Mouse (Mus musculus) natural killer cell, adult 2 months (primary cell): ENCODE data around the gene Homer1.

Experiments used
- DNase-seq, 2 experiments: peaks; one replicate each; pipeline ENCODE4 v3.0.0; 2022; ENCODE audit warnings: low spot score in 2 of 2

Gene Homer1

GRCm38 (mm10) chr13:93299316-93299715 lies at the start of gene Homer1:
Homer1 (plus strand) TSS chr13:93299635.
- DNase-seq: no peak

DNA sequence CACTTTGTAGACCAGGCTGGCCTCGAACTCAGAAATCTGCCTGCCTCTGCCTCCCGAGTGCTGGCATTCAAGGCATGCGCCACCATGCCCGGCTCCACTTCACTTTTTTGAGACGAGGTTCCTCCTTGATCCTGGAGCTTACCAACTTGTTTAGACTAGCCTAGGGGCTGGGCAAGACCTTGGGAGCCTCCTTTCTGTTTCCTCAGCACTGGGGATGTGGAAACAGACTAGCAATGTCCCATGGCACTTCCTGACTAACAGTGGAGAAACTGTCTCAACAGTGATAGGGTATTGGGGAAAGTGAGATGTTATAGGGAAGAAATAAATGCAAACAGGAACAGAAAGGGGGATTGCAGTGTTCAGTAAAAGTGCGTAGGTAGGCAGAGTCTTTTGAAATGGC lies 47.7 kb upstream of the Homer1 start:
- no peak for DNase-seq

DNA sequence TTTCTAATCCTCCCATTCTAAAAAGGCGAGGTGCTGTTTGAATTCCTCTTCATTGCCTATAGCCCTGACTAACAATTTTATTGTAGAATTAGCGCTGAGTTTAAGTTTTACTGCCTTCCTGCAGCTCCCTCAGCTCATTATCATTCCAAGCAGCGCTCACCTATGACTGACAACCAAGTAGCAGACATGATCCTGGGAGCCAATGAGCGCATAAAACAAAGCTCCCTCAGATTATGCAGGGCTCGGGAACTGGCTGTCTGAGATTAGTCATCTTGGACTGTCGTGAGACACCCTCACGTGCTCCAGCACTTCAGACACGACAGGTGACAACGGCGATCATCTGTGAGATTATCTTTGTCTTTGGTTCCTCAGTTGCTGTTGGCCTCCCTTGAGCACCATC lies 47.3 kb upstream of the Homer1 start:
- no peak for DNase-seq

- DNase-seq: no peak
Observed at GRCm38 (mm10) chr13:93252941-93253340, 46.5 kb upstream of the Homer1 start.

DNA sequence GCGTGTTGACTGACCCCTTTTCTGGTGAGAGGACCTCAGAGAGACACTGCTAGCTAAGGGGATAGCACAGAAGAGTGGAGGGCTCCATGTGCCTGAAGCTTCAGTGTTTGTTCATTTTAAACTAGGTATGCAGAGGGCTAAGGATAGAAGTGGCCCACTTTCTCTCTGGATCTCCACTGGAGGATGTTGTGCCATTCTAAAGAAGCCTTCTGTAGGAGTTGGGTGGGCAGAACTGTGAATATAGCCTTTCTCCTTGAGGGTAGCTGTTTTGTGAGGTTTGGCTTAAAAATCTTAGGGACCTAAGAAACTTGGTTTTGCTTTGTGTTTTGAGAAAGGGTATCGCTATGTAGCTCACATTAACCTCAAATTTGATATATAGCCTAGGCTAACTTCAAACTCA lies 32.3 kb upstream of the Homer1 start:
- no peak for DNase-seq

DNA sequence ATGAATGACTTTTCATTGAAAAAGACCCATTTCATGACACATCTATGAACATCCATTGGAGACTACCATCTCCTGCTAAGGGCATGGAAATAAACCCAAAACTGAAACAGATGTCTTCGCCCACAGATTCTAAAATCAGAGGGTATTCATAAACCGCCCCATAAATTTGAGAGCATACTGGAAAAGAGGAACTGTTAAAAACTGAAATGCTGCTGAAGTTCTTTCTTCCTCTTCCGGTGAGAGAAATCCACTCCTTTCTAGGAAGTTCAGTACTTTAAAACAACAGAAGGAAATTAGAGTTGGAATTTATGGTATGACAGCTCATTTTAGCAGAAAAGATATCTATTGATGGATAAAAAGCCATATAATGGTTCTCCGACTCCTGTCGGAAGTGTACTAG lies 1.1 kb downstream of the Homer1 start:
- DNase-seq: no peak

GRCm38 (mm10) chr13:93301060-93301459 lies 1.6 kb downstream of the Homer1 start:
- DNase-seq: no peak

DNA sequence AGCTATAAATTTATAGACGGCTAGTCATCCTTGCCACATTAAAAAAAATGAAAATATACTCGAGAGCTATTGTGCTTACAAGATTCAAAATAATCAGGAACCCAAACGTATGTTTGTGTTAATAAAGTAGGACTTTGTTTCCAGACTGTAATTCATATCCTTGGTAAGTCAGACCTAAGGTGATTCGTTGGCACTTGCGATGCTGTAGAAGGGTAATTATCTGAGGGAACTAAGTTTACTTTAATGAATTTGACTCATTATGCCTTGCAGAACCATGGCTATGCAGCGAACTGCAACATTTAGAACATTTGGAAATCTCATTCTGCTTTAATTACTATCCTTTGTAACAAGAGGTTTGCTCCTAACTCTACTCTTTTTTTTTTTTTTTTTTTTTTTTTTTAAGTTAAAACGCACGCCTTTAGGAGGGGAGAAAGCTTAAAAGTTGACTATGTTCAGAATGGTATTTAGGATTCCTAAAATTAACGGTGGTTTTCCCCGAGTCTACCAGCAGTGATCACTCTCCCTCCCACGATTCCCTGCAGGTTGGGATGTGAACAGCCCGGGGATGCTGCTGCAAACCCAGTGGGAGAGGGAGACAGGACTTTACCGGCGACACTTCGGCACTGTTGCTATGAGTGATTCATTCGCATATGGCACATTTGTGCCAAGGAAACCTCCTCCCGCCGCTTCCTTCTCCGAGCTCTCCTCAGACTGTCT lies 3.6 kb downstream of the Homer1 start:
- no peak for DNase-seq

DNA sequence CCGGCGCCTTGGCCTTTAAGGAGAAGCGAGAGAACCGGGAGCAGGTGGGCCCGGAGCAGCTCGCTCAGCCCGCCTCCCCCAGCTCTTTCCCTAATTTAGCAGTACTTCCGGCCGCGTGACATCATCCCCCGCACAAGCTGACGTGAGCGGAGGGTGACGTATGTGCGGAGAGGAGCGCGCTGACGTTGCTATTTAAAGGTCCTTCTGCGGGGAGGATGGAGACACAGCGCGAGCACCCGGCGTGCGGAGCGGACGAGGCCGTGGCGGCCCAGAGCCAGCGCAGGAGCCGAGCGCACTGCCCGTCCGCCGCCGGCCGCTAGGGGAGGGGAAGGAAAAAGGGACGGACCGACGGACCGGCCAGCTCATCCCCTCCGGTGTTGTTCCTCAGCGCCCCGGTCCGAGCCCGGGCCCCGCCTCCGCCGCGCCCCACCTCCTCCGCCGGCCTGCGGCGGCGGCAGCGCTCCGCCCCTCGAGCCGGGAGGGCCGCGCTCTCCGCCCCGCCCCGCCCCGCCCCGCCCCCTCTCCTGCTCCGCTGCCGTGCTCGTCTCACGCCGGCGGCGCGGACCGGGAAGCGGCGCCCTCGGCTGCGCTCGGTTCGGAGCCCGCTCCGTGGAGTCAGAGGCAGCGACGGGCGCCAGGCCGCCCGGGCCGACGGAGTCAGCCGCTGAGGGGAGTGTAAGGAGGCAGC lies 4.3 kb downstream of the Homer1 start:
- DNase-seq: peak; percentile 95

GRCm38 (mm10) chr13:93304251-93305001 lies 5.0 kb downstream of the Homer1 start:
- no peak for DNase-seq

DNA sequence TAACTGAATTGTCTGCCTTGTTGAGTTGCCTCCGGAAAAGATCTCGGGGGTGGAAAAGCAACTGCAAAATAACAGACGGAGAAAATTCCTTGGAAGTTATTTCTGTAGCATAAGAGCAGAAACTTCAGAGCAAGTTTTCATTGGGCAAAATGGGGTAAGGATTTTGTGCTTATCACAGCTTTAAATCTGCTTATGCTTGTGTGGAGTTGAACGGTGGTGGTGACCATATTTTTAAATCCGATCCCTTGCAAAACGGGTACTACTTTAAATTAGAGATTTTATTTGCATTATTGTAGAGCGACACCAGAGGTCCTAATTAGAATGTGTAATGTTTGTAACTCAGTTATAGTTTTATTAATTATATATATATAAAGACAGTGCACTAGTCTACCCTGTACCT lies 5.7 kb downstream of the Homer1 start:
- DNase-seq: no peak

- no peak for DNase-seq
Observed at GRCm38 (mm10) chr13:93305636-93306035, 6.2 kb downstream of the Homer1 start.

DNA sequence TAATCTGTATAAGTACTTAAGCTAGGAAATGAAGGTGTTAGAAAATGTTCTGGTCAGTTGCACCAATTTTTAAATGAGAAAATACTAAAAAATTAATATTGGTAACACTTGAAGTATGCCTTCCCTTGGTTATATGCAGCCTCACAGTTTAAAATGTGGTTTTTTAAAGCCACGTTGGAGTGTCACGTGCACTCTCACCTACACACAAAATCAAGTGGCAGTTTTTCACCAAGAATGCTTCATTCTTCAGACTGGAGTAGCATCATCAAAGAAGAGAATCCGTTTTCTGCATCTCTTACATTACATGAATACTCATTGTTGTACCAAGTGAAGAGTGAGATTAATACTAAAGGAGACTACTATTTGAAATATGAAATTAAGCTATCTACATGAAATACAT lies 7.1 kb downstream of the Homer1 start:
- DNase-seq: no peak

GRCm38 (mm10) chr13:93307700-93308099 lies 8.3 kb downstream of the Homer1 start:
- DNase-seq: no peak

- DNase-seq: no peak
Observed at GRCm38 (mm10) chr13:93309295-93309694, 9.9 kb downstream of the Homer1 start.

DNA sequence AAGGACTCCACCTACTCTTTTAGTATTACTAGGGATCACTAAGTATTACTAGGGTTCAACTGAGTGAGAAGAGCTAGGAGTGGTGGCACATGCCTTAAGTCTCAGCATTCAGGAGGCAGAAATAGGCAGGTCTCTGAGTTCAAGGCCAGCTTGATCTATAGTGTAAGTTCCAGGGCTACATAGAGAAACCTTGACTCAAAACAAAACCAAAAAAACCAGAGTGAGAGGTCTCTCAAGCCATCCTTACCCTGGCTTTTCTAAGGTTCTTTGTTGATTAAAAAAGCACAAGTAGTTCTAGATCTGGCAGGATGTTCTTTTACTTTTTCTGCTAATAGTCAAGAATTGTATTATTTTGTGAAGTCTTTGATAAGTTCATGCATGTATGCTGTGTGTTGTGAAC lies 13.1 kb downstream of the Homer1 start:
- no peak for DNase-seq

DNA sequence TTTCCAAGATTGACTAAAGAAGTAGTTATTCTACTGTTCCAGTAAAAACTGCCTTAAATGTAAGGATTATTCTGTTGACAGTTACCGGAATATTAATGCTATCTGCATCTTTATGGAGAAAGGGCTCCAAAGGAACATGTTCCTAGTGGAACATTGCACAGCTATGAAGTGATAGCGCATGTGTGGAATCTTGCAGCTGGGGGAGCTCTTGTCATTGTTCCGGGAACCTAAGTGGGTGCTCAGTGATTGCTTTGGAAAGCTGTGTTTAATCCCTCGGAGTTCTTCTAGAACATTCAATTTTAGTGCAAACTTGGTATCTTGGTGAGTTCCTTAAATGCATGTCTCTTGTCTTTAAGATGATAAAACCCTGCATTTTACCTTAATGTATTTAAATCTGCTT lies 14.9 kb downstream of the Homer1 start:
- no peak for DNase-seq

DNA sequence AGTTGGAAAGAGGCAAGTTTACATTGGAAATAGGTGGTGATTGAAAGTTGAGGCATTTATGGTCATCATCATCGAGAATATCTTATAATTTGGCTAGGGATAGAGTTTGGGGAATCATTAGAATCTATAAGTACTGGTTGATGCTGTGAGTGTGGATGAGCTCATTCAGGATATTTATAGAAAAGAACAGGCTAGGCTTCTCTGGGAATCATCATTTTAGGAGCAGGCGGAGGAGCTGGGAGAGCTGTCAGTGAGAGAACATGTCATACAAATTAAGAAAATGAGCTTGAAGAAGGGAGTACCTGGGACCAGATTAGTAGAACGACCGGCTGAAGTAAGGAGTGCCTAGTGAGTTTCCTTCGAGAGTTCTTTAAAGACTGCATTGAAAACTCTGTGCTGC lies 20.7 kb downstream of the Homer1 start:
- no peak for DNase-seq

GRCm38 (mm10) chr13:93326326-93326725 lies 26.9 kb downstream of the Homer1 start:
- DNase-seq: no peak

GRCm38 (mm10) chr13:93331721-93332120 lies 32.3 kb downstream of the Homer1 start:
- DNase-seq: no peak

- no peak for DNase-seq
Observed at GRCm38 (mm10) chr13:93332491-93332890, 33.1 kb downstream of the Homer1 start.

DNA sequence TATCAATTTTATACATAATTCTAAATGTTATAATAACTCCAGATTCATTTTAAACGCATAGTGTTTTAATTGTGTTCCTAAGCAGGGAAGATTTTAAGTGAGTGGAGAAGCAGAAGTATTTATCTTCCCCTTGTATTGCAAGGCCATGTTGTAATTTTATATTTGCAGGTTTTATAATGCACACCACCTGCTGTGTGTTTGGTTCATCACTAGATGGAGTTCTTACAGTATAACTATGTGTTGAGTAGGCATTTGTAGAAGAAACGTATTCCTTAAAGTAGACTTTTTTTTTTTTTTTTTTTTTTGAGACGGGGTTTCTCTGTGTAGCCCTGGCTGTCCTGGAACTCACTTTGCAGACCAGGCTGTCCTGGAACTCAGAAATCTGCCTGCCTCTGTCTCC lies 35.9 kb downstream of the Homer1 start:
- DNase-seq: no peak

DNA sequence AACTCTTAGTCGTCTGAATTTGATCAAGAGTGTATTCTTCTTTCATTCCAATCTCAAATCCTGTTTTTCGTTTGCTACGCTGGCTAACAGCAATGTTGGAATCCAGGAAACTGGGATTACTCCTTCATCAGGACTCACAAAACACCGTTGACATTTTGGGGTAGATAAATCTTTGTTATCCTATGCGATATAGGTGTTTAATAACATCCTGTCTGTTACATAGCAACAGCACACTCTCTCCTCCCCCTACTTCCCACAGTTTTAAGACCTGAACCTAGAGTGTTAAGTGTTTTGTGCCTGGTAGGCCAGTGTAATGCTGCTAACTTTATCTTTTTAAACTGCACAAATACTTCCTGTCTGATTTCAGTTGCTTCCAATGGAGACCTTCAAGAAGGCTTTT lies 39.0 kb downstream of the Homer1 start:
- DNase-seq: no peak
